Mouse (Mus musculus) intestine, embryonic 15.5 days (tissue): ENCODE results near the gene Arpin. TPM values are rescaled to one million over a fixed set of nuclear protein-coding genes. Genes with fewer than 3 reads are reported as not detected.

Source experiments
- ATAC-seq: fragments of 200-750 bp; cut with Nextera tagmentation; 2 replicates; pipeline ENCODE4 v1.8.0; 2017; ENCODE audit warnings: moderate TSS enrichment, moderate library complexity
- H3K27ac ChIP-seq: fragments of 300-500 bp; sonication (generic); 2 replicates; pipeline ENCODE4 v1.5.1; 2015; ENCODE audit warnings: mild to moderate bottlenecking, inconsistent platforms
- H3K27me3 ChIP-seq: fragments of 300-500 bp; sonication (generic); replicated peaks from 2 replicates; pipeline ENCODE4 v1.6.1; 2015; ENCODE audit warnings: inconsistent platforms
- H3K36me3 ChIP-seq: fragments of 300-500 bp; sonication (generic); 2 replicates; pipeline ENCODE4 v1.6.1; 2015; ENCODE audit warnings: inconsistent platforms
- H3K4me1 ChIP-seq: fragments of 300-500 bp; sonication (generic); replicated peaks from 2 replicates; pipeline ENCODE4 v1.6.1; 2015; ENCODE audit warnings: inconsistent platforms
- H3K4me2 ChIP-seq: fragments of 300-500 bp; sonication (generic); replicated peaks from 2 replicates; pipeline ENCODE4 v1.6.1; 2015; ENCODE audit warnings: mild to moderate bottlenecking, inconsistent platforms
- H3K4me3 ChIP-seq: fragments of 300-500 bp; sonication (generic); replicated peaks from 2 replicates; pipeline ENCODE4 v1.5.1; 2015; ENCODE audit warnings: inconsistent platforms
- H3K9ac ChIP-seq: fragments of 300-500 bp; sonication (generic); 2 replicates; pipeline ENCODE4 v1.6.1; 2015; ENCODE audit warnings: inconsistent platforms
- H3K9me3 ChIP-seq: fragments of 300-500 bp; sonication (generic); 2 replicates; pipeline ENCODE4 v1.6.1; 2016; ENCODE audit warnings: inconsistent platforms
- WGBS: fragments of 180-500 bp; shearing (Covaris S2); methylation state at CpG from one replicate; pipeline ENCODE4 v1.1.7; 2015; 5-methylcytosine and 5-hydroxymethylcytosine counted together
- polyA plus RNA-seq: library from polyadenylated mRNA; unstranded; fragments of >200 nt; fragmentation: Nextera tagmentation; extraction: Ambion mirVana; gene quantifications from 2 replicates; pipeline ENCODE4 v1.2.1, GENCODE M21; 2015

Gene Arpin
- polyA plus RNA-seq, 1 experiment from 2014 or later: 49.7 TPM

- Histone ChIP-seq H3K9me3 (no peaks in the 10 kb centered on the region), H3K36me3 (peaks cover 10% of the 10 kb centered on the region; the same call in 1 of the 2 replicates), H3K9ac (no peak overlapping the region), H3K27ac (no peak overlapping the region), H3K27me3 (no peaks in the 10 kb centered on the region), H3K4me3 (no peak overlapping the region), H3K4me1 (no peaks in the 10 kb centered on the region), H3K4me2 (no peak overlapping the region)
- ATAC-seq: no peak
- 80% methylated on average over 2 of the region's 2 CpGs for WGBS
Measured at GRCm38 (mm10) chr7:79928516-79929052, 6.6 kb downstream of the Arpin start.

- Histone ChIP-seq H3K27me3 (no peaks in the 10 kb centered on the region), H3K4me1 (peaks cover 6% of the 10 kb centered on the region; the same call in 1 of the 2 replicates), H3K36me3 (no peaks in the 10 kb centered on the region), H3K9ac (peak within 1 kb of the TSS; percentile 87), H3K4me2 (peak within 1 kb of the TSS; percentile 80), H3K27ac (peak within 1 kb of the TSS; percentile 77), H3K4me3 (peak within 1 kb of the TSS; percentile 88), H3K9me3 (no peaks in the 10 kb centered on the region)
- ATAC-seq: peak; percentile 97
- under 1% methylated on average over 34 of the region's 34 CpGs for WGBS
Measured at GRCm38 (mm10) chr7:79920344-79920983, 14.7 kb downstream of the Arpin start, which contains the start of gene Ap3s2. Gene Ap3s2 (minus strand): TSS chr7:79920649.

GRCm38 (mm10) chr7:79914556-79914955, 20.6 kb downstream of the Arpin start:
- 0 out of 2 replicates have a peak, but pooled peaks have one; percentile 55 for ATAC-seq
- WGBS: 61% methylated on average over 3 of the region's 3 CpGs
- Histone ChIP-seq H3K4me1 (peaks cover 2% of the 10 kb centered on the region; the same call in 1 of the 2 replicates), H3K36me3 (peaks cover 9% of the 10 kb centered on the region; the same call in 1 of the 2 replicates), H3K9ac (no peak overlapping the region), H3K4me3 (no peak overlapping the region), H3K4me2 (no peak overlapping the region), H3K27ac (no peak overlapping the region), H3K27me3 (no peaks in the 10 kb centered on the region), H3K9me3 (no peaks in the 10 kb centered on the region)

GRCm38 (mm10) chr7:79907356-79907755, 27.8 kb downstream of the Arpin start:
- Histone ChIP-seq H3K4me3 (no peak overlapping the region), H3K4me1 (no peaks in the 10 kb centered on the region), H3K27me3 (no peaks in the 10 kb centered on the region), H3K36me3 (peaks cover 11% of the 10 kb centered on the region; the same call in 1 of the 2 replicates), H3K27ac (no peak overlapping the region), H3K9me3 (no peaks in the 10 kb centered on the region), H3K9ac (no peak overlapping the region), H3K4me2 (no peak overlapping the region)
- WGBS: 74% methylated on average over 2 of the region's 2 CpGs
- no peak for ATAC-seq

- no peak for ATAC-seq
- 89% methylated on average over 3 of the region's 3 CpGs for WGBS
- Histone ChIP-seq H3K4me1 (no peaks in the 10 kb centered on the region), H3K27me3 (no peaks in the 10 kb centered on the region), H3K9ac (no peak overlapping the region), H3K9me3 (no peaks in the 10 kb centered on the region), H3K36me3 (peaks cover 11% of the 10 kb centered on the region; the same call in 1 of the 2 replicates), H3K4me3 (no peak overlapping the region), H3K27ac (no peak overlapping the region), H3K4me2 (no peak overlapping the region)
Measured at GRCm38 (mm10) chr7:79906914-79907313, 28.2 kb downstream of the Arpin start.

- ATAC-seq: no peak
- no peak overlapping the region for H3K4me2 ChIP-seq
- peaks cover 11% of the 10 kb centered on the region; the same call in 1 of the 2 replicates for H3K36me3 ChIP-seq
- no peaks in the 10 kb centered on the region for H3K4me1 ChIP-seq
- H3K9ac ChIP-seq: no peak overlapping the region
- no peaks in the 10 kb centered on the region for H3K9me3 ChIP-seq
- no peak overlapping the region for H3K4me3 ChIP-seq
- no peaks in the 10 kb centered on the region for H3K27me3 ChIP-seq
- H3K27ac ChIP-seq: no peak overlapping the region
- 94% methylated on average over 4 of the region's 4 CpGs for WGBS
Measured at GRCm38 (mm10) chr7:79905193-79905592, 30.0 kb downstream of the Arpin start.

- Histone ChIP-seq H3K9me3 (no peaks in the 10 kb centered on the region), H3K27ac (peak overlapping the region; percentile 49; the same call in 1 of the 2 replicates), H3K4me3 (no peak overlapping the region), H3K4me1 (no peaks in the 10 kb centered on the region), H3K27me3 (no peaks in the 10 kb centered on the region), H3K36me3 (no peaks in the 10 kb centered on the region; the same call in 1 of the 2 replicates), H3K9ac (no peak overlapping the region), H3K4me2 (no peak overlapping the region)
- peak; percentile 70 for ATAC-seq
- 59% methylated on average over 8 of the region's 8 CpGs for WGBS
Measured at GRCm38 (mm10) chr7:79903160-79903792, 31.9 kb downstream of the Arpin start.

- Histone ChIP-seq H3K27me3 (no peaks in the 10 kb centered on the region), H3K4me3 (no peak overlapping the region), H3K4me2 (no peak overlapping the region), H3K9ac (no peak overlapping the region), H3K27ac (no peak overlapping the region), H3K36me3 (peaks cover 6% of the 10 kb centered on the region; the same call in 1 of the 2 replicates), H3K4me1 (no peaks in the 10 kb centered on the region), H3K9me3 (no peaks in the 10 kb centered on the region)
- ATAC-seq: no peak
- WGBS: 92% methylated on average over 6 of the region's 6 CpGs
Measured at GRCm38 (mm10) chr7:79900753-79901152, 34.4 kb downstream of the Arpin start.

- H3K36me3 ChIP-seq: peaks cover 6% of the 10 kb centered on the region; the same call in 1 of the 2 replicates
- H3K4me2 ChIP-seq: no peak overlapping the region
- H3K27ac ChIP-seq: peak overlapping the region; percentile 51; the same call in 1 of the 2 replicates
- no peak overlapping the region for H3K4me3 ChIP-seq
- ATAC-seq: 0 out of 2 replicates have a peak, but pooled peaks have one; percentile 21
- 60% methylated on average over 3 of the region's 3 CpGs for WGBS
- 0 out of 2 replicates have a peak, but pooled peaks cover 3% of the 10 kb centered on the region for H3K4me1 ChIP-seq
- no peaks in the 10 kb centered on the region for H3K9me3 ChIP-seq
- H3K27me3 ChIP-seq: no peaks in the 10 kb centered on the region
- H3K9ac ChIP-seq: no peak overlapping the region
Measured at GRCm38 (mm10) chr7:79895225-79895624, 39.9 kb downstream of the Arpin start.

- no peaks in the 10 kb centered on the region for H3K9me3 ChIP-seq
- no peak overlapping the region for H3K4me2 ChIP-seq
- no peaks in the 10 kb centered on the region for H3K27me3 ChIP-seq
- H3K4me3 ChIP-seq: no peak overlapping the region
- 84% methylated on average over 1 of the region's 1 CpGs for WGBS
- H3K9ac ChIP-seq: no peak overlapping the region
- H3K27ac ChIP-seq: no peak overlapping the region
- peaks cover 6% of the 10 kb centered on the region; the same call in 1 of the 2 replicates for H3K36me3 ChIP-seq
- ATAC-seq: no peak
- 0 out of 2 replicates have a peak, but pooled peaks cover 3% of the 10 kb centered on the region for H3K4me1 ChIP-seq
Measured at GRCm38 (mm10) chr7:79894790-79895189, 40.4 kb downstream of the Arpin start.

- no peaks in the 10 kb centered on the region for H3K27me3 ChIP-seq
- no peak overlapping the region for H3K4me3 ChIP-seq
- WGBS: 60% methylated on average over 6 of the region's 6 CpGs
- peak overlapping the region; percentile 56 for H3K27ac ChIP-seq
- 0 out of 2 replicates have a peak, but pooled peaks cover 5% of the 10 kb centered on the region for H3K4me1 ChIP-seq
- no peaks in the 10 kb centered on the region for H3K9me3 ChIP-seq
- ATAC-seq: peak; percentile 63
- H3K36me3 ChIP-seq: peaks cover 6% of the 10 kb centered on the region; the same call in 1 of the 2 replicates
- no peak overlapping the region for H3K4me2 ChIP-seq
- H3K9ac ChIP-seq: no peak overlapping the region
Measured at GRCm38 (mm10) chr7:79892576-79893428, 42.4 kb downstream of the Arpin start.
